Mouse (Mus musculus) liver, adult 2 months (tissue): ENCODE data around the gene Rbks.

ENCODE experiments used
- CTCF ChIP-seq: fragments of 200-500 bp; IDR thresholded peaks from 2 replicates; pipeline ENCODE4 v1.5.1; 2011; ENCODE audit warnings: low read depth, low read length, control low read depth
- POLR2A ChIP-seq: fragments of 200-500 bp; IDR thresholded peaks from 2 replicates; pipeline ENCODE4 v1.6.1; 2011; ENCODE audit warnings: low read length, control low read depth; ENCODE audit not compliant: insufficient read depth; ENCODE audit errors: extremely low read depth

GRCm38 (mm10) chr5:31581263-31581662, 116.2 kb downstream of the Rbks start:
- no peak for TF ChIP-seq CTCF
- no peak for TF ChIP-seq POLR2A
